Mouse (Mus musculus) ES-E14 (cell line): ENCODE data around the gene Slc4a7.

Experiments
- CHD2 ChIP-seq: IDR thresholded peaks from 2 replicates; pipeline ENCODE4 v1.6.1; 2014; ENCODE audit warnings: mild to moderate bottlenecking, low read depth, low read length, inconsistent platforms
- HCFC1 ChIP-seq: IDR thresholded peaks from 2 replicates; pipeline ENCODE4 v1.6.1; 2012; ENCODE audit warnings: low read length, inconsistent platforms, borderline replicate concordance; ENCODE audit not compliant: insufficient read depth
- ZC3H11A ChIP-seq: IDR thresholded peaks from 2 replicates; pipeline ENCODE4 v1.6.1; 2012; ENCODE audit warnings: low read depth, mild to moderate bottlenecking, inconsistent platforms, low read length, borderline replicate concordance
- ZNF384 ChIP-seq: IDR thresholded peaks from 2 replicates; pipeline ENCODE4 v1.6.1; 2012; ENCODE audit warnings: low read depth, low read length, inconsistent platforms

DNA sequence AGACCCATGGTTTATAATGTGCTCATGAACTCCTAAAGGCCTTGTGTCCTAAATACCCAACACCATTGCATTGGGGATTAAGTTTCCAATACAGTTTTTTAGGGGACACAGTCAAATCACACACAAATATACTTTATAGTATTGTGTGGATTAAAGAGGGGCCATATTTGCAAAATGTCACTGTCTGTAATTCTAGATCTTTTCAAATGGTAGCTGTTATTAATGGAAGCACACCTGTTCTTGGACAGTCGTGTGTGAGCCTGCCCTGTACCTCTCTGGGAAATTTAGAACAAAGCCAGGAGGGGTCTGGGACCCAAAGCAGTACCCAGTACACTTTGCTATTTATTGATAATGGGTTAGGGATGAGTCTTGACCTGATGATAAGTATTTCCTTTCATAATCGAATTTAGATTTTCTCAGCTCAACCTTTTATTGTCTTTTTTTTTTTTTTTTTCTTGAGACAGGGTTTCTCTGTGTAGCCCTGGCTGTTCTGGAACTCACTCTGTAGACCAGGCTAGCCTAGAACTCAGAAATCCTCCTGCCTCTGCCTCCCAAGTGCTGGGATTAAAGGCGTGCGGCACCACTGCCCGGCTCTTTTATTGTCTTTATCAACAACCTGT lies at the start of gene Slc4a7:
- no peak for TF ChIP-seq ZC3H11A
- no peak for TF ChIP-seq ZNF384
- TF ChIP-seq HCFC1, result no peak
- TF ChIP-seq CHD2, result no peak
